24 mouse cellular contexts compared by ENCODE assay signal in genomic region chr6:46861076-46861475, GRCm38 (mm10).
DNase-seq lines count a peak whose midpoint lies in the region; ATAC-seq and TF ChIP-seq lines count a peak whose summit lies in the region.
"Had no signal": no experiment of that assay in that cellular context is flagged by ENCODE, and none has a peak within 500 bp of the region (broad histone marks: within the 10 kb centered on the region; RNA-seq: fewer than 3 reads in every experiment).

No protein-coding gene starts in this region.

- DNase-seq in forebrain, embryonic 14.5 days (ENCODE audit: low spot score) = peak; percentile 3
- DNase-seq in intestine, embryonic 14.5 days (ENCODE audit: low spot score) = peak; percentile 50
- peak; percentile 2 for DNase-seq in urinary bladder, postnatal 25 days (ENCODE audit: low spot score)
- no peak for DNase-seq in urinary bladder, adult 2 months (ENCODE audit: low spot score)
- no peak for DNase-seq in cerebellum, postnatal 10 days
- DNase-seq: adrenal gland, postnatal 10 days; cerebellum, adult 11 months; cerebellum, postnatal 36 days; heart, postnatal 36 days; kidney, adult 11 months; lung, postnatal 10 days; right cerebral cortex, postnatal 14 days; spleen, adult 18-20 months; thymus, postnatal 36 days had no signal

- H3K9me3 ChIP-seq in forebrain, embryonic 14.5 days (replicated peaks; ENCODE audit: control insufficient read depth, low read length) = no peaks in the 10 kb centered on the region
- no peaks in the 10 kb centered on the region for H3K9me3 ChIP-seq in forebrain, embryonic 12.5 days
- no peaks in the 10 kb centered on the region for H3K9me3 ChIP-seq in intestine, embryonic 14.5 days (ENCODE audit: control insufficient read depth, low read length)
- H3K9me3 ChIP-seq in intestine, postnatal 0 days (ENCODE audit: control insufficient read depth) = no peaks in the 10 kb centered on the region
- H3K9me3 ChIP-seq: embryonic facial prominence, embryonic 13.5 days; heart, embryonic 10.5 days; limb, embryonic 12.5 days had no signal

- no peak overlapping the region for H3K27ac ChIP-seq in forebrain, embryonic 14.5 days (ENCODE audit: low read depth, low read length)
- no peak overlapping the region for H3K27ac ChIP-seq in forebrain, embryonic 12.5 days
- no peak overlapping the region for H3K27ac ChIP-seq in intestine, embryonic 14.5 days (ENCODE audit: low read depth)
- H3K27ac ChIP-seq in intestine, postnatal 0 days (ENCODE audit: low read depth, low read length) = no peak overlapping the region
- H3K27ac ChIP-seq: embryonic facial prominence, embryonic 13.5 days; heart, embryonic 10.5 days; limb, embryonic 12.5 days; liver, embryonic 14.5 days had no signal

- H3K27me3 ChIP-seq in forebrain, embryonic 14.5 days (replicated peaks; ENCODE audit: control insufficient read depth, insufficient read depth, low read length) = no peaks in the 10 kb centered on the region
- no peaks in the 10 kb centered on the region for H3K27me3 ChIP-seq in forebrain, embryonic 12.5 days
- no peaks in the 10 kb centered on the region for H3K27me3 ChIP-seq in intestine, embryonic 14.5 days (replicated peaks; ENCODE audit: control insufficient read depth, insufficient read depth, low read length)
- no peaks in the 10 kb centered on the region for H3K27me3 ChIP-seq in intestine, postnatal 0 days (replicated peaks; ENCODE audit: control insufficient read depth, insufficient read depth, low read length)
- H3K27me3 ChIP-seq: embryonic facial prominence, embryonic 13.5 days had no signal

- TF ChIP-seq CTCF in intestine, postnatal 0 days (IDR thresholded peaks at IDR 0.05; ENCODE audit: low read depth) = no peak

- H3K4me1 ChIP-seq in forebrain, embryonic 14.5 days (ENCODE audit: control insufficient read depth, insufficient read depth, low read length) = no peaks in the 10 kb centered on the region
- peaks cover 7% of the 10 kb centered on the region; the same call in 1 of the 2 replicates for H3K4me1 ChIP-seq in forebrain, embryonic 12.5 days
- H3K4me1 ChIP-seq in intestine, embryonic 14.5 days (replicated peaks; ENCODE audit: control insufficient read depth, insufficient read depth, low read length) = no peaks in the 10 kb centered on the region
- H3K4me1 ChIP-seq in intestine, postnatal 0 days (replicated peaks; ENCODE audit: control insufficient read depth, insufficient read depth, low read length) = no peaks in the 10 kb centered on the region
- H3K4me1 ChIP-seq: embryonic facial prominence, embryonic 13.5 days had no signal

- no peak for ATAC-seq in forebrain, embryonic 14.5 days
- no peak for ATAC-seq in forebrain, embryonic 12.5 days (ENCODE audit: low FRiP score)
- ATAC-seq in intestine, embryonic 14.5 days (replicated peaks; ENCODE audit: low FRiP score, low TSS enrichment, low read depth) = peak; percentile 60; the same call in 1 of the 2 replicates
- ATAC-seq in intestine, postnatal 0 days = no peak
- ATAC-seq: activated CD4-positive, CD25-positive, alpha-beta regulatory T cell, adult 4 months; CD4-positive, CD25-positive, alpha-beta regulatory T cell, adult 4 months; forebrain, embryonic 16.5 days; midbrain, embryonic 16.5 days had no signal

- H3K4me2 ChIP-seq in forebrain, embryonic 14.5 days (ENCODE audit: low read length) = no peak overlapping the region
- no peak overlapping the region for H3K4me2 ChIP-seq in forebrain, embryonic 12.5 days
- H3K4me2 ChIP-seq in intestine, embryonic 14.5 days (ENCODE audit: low read length) = no peak overlapping the region
- no peak overlapping the region for H3K4me2 ChIP-seq in intestine, postnatal 0 days (replicated peaks; ENCODE audit: low read depth)
- H3K4me2 ChIP-seq: embryonic facial prominence, embryonic 13.5 days; limb, embryonic 12.5 days had no signal

- H3K36me3 ChIP-seq in forebrain, embryonic 14.5 days (ENCODE audit: control insufficient read depth, insufficient read depth, low read length) = no peaks in the 10 kb centered on the region
- no peaks in the 10 kb centered on the region for H3K36me3 ChIP-seq in forebrain, embryonic 12.5 days (replicated peaks)
- H3K36me3 ChIP-seq in intestine, embryonic 14.5 days (ENCODE audit: control insufficient read depth, insufficient read depth, low read length) = no peaks in the 10 kb centered on the region
- H3K36me3 ChIP-seq in intestine, postnatal 0 days (ENCODE audit: control insufficient read depth, insufficient read depth) = no peaks in the 10 kb centered on the region
- H3K36me3 ChIP-seq: embryonic facial prominence, embryonic 13.5 days; heart, embryonic 10.5 days; limb, embryonic 12.5 days had no signal

- H3K9ac ChIP-seq in forebrain, embryonic 14.5 days (ENCODE audit: low read length) = no peak overlapping the region
- H3K9ac ChIP-seq in forebrain, embryonic 12.5 days = no peak overlapping the region
- no peak overlapping the region for H3K9ac ChIP-seq in intestine, embryonic 14.5 days (ENCODE audit: low read length)
- no peak overlapping the region for H3K9ac ChIP-seq in intestine, postnatal 0 days (ENCODE audit: low read depth, low read length)
- H3K9ac ChIP-seq: embryonic facial prominence, embryonic 13.5 days; limb, embryonic 12.5 days; liver, embryonic 14.5 days had no signal

- H3K4me3 ChIP-seq in forebrain, embryonic 14.5 days (ENCODE audit: low read depth, low read length) = no peak overlapping the region
- no peak overlapping the region for H3K4me3 ChIP-seq in forebrain, embryonic 12.5 days (replicated peaks)
- H3K4me3 ChIP-seq in intestine, embryonic 14.5 days (ENCODE audit: low read depth, low read length) = no peak overlapping the region
- H3K4me3 ChIP-seq in intestine, postnatal 0 days (ENCODE audit: low read depth, low read length) = no peak overlapping the region
- H3K4me3 ChIP-seq: embryonic facial prominence, embryonic 13.5 days; heart, embryonic 10.5 days; limb, embryonic 12.5 days had no signal

- WGBS in forebrain, embryonic 14.5 days = 4% methylated on average over 5 of the region's 5 CpGs
- WGBS in forebrain, embryonic 12.5 days = 8% methylated on average over 5 of the region's 5 CpGs
- WGBS in intestine, embryonic 14.5 days = 14% methylated on average over 5 of the region's 5 CpGs
- WGBS in intestine, postnatal 0 days = 12% methylated on average over 5 of the region's 5 CpGs

Comparison
In these comparisons a context has a peak if more than half of its experiments do, and no peak if none do; other contexts are left out.
1. DNase-seq: peak in forebrain, embryonic 14.5 days (single experiment), intestine, embryonic 14.5 days (single experiment) and urinary bladder, postnatal 25 days (single experiment); none in urinary bladder, adult 2 months (single experiment) and cerebellum, postnatal 10 days (0 of 2).